Mouse (Mus musculus) layer of hippocampus, adult 9-10 months (tissue): ENCODE measurements around the gene Usp46.
"Not testable (repeated sequence)": the region's sequence is repeated elsewhere in the genome, so short reads cannot be mapped to it uniquely, and the experiment has no call there.

ENCODE experiments used
- DNase-seq: peaks from one replicate; pipeline ENCODE4 v3.0.0; 2022; ENCODE audit warnings: low spot score

Gene Usp46

DNA sequence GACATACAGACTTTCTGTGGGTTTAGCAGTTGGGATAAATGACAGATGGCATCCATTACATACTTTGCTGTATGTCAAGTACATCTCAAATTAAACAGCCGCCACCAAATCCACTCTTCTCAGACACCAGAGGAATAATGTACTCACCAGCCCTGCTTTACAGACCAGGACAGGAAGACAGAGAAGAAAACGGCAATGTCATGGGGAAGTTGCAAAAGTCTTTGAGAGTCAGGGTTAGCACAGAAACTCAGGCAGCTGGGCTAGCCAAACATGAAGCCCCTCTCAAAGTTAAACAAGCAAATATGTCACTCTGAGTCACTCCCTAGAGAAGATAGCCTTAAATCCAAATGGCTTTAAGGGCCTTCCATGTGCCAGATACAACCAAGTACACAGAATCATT is 40.0 kb downstream of the Usp46 start:
- DNase-seq: no peak

DNA sequence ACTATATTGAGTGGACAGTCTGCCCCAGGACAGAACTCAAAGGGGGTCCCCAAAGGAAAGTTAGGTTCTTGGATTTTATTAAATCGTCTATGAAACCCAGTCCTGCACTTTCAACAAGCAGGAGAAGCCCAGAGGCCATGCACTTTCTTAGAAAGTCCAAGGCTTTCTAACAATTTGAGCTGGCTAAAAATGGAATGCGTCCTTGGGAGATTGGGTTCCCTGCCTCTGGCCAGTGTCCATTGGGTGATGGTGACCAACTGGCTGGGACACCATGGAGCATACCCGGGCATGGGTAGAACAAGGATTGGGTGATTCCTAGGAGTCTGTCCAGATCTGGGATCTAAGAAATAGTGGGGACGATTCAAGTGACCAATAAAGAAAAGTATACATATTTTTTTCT is 47.7 kb downstream of the Usp46 start:
- no peak for DNase-seq

DNA sequence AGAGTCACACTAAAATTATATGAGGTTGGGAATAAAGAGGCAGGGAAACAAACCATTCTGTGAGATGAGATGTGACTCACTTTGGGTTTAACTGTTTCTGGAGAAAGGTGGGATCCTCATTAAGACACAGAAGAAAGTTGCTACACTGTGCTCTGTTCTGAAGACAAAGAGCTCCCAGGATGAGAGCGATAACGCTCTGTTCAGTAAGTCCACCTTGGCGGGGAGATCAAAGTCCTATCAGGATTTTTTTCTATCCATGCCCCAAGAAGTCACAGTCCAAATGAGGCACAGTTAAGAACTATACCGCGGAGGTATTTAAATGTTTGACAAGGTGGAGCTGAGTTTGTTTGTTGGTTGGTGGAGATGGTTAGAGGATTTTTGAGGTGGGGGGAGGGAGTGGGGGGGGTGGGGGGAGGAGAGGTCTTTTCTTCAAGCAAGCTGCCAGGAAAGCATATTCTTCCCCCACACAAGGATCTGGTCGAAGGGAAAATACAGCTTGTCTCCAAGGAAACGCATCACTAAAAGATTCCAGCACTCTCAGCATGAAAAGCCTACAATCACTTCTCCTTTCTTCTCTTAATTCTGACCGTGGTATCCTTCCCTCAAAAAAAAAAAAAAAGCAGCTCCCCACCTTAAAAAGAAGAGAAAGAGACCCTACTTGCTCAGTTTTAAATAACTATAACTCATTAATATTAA is 49.2 kb downstream of the Usp46 start:
- DNase-seq: no peak

DNA sequence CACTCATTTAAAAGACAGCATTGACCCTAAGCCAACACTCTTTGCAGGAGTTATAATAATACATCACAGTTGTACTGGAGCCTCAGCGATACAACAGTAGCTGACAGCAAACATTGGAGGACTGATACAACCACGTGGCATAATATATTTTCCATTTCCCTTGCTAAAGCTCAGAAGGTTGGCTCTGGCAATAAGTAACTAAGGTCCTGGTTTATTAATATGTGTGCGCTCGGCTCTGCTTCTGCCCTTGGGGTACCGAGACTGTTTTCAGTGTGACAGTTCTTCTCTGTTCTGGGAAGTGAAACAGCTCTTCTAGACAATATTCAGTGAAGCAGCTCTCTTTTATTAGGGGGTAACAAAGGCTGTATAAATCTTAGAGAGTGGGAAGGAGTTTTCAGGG is 50.7 kb downstream of the Usp46 start:
- no peak for DNase-seq

DNA sequence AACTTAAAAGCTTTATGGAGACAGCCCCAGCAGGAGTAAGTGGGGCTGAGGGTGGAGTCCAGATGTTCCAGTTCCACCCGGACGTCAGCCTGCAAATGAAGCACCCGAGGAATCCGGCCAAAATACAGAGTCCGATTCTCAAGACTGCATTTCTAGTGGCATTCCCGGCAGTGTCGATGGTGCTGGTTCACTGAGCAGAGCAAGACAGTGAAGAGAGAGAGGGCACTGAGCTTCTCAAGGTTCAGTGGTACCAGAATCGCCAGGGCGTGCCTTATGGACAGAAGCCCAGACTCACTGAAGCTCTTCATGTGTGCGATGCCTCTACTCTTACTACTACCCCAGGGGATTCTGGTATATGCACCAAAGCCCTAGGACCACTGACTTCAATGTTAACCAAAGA is 56.6 kb downstream of the Usp46 start:
- no peak for DNase-seq

DNA sequence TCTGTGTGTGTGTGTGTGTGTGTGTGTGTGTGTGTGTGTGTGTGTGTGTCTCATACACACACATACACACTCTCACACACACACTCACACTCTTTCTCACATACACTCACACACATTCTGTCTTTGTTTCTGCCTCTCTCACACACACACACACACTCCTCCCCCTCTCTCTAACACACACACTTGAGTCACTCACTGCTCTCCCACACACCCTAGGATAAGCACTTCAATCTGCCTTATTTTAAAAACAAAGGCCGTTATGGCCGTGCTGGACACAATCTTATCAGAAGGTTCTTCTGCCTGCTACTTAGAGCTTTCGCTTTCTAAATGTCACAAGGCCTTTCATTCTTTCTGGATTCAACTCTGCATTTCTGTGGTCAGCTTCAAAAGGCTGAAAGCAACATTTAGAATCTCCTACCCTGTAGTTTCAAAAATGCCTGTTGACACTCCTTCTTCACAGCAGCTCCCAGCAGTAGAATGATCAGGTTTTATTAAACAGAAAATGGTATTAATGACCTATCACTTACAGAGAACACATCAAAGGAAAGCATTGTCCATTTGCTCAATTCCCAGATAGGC is 60.6 kb downstream of the Usp46 start:
- no peak for DNase-seq

DNA sequence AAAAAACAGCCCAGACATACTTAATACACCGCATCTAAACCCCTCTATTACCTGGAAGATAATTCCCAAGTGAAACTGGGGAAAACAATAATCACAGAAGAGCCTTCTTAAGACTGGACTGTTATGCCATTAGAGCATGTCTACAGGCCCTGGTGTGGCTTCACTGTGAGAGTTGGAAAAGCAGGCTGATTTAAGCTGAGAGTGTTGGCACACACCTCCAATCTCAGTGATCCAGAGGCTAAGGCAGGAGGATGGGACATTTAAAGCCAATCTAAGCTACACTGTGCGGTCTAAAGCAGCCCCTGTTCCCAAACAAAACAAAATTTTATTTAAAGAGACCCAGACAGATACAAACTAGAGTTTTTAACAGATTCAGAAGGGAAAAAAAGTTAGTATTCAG is 62.3 kb downstream of the Usp46 start:
- DNase-seq: no peak

DNA sequence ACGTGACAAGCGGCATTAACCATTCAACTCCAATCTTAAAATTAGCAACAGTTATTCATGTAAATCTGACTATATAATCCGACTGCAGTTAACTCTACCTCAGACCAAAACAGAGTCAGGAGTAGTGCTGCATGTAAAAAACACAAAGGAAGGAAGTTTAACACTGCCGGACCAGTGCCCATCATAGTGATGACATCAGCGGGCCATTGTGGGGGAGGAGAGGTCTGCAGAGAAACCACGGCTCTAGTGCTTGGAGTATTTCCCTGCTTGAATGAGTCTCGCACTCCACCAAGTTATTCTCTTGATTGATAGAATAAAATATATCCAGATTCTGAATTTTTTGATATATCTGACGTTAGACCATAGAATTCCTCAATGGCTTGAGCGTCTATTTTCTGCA is 66.5 kb downstream of the Usp46 start:
- DNase-seq: no peak

DNA sequence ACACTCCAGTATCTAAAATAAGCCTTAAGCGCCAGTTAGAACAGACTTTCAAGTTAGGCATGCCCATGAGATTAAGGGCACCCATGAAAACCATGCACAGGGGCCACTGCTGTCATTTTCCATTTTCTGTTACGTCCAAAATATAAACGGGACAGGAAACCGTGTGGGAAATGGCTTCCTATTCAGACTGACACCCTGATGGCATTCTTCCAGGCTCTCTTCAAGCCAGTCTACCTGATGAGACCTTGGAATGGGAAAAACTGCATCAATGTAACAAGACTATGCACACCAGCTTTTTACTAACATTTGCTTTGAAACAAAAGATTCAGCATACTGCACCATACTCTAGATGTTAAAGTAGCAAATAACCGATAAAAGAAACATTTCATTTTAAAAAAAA is 69.3 kb downstream of the Usp46 start:
- no peak for DNase-seq

DNA sequence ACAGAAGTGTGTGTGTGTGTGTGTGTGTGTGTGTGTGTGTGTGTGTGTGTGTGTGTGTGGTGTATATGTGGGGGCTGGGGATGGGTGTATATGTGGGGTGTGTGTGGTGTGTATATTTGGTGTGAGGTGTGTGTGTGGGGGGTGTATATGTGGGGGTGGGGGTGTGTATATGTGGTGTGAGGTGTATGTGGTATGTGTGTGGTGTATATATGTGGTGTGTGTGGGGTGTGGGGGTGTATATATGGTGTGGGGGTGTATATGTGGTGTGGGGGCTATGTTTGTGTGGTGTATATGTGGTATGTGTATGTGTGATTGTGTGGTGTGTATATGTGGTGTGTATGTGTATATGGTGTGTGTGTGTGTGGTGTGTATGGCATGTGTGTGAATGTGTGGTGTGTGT is 73.4 kb downstream of the Usp46 start:
- DNase-seq: no peak

DNA sequence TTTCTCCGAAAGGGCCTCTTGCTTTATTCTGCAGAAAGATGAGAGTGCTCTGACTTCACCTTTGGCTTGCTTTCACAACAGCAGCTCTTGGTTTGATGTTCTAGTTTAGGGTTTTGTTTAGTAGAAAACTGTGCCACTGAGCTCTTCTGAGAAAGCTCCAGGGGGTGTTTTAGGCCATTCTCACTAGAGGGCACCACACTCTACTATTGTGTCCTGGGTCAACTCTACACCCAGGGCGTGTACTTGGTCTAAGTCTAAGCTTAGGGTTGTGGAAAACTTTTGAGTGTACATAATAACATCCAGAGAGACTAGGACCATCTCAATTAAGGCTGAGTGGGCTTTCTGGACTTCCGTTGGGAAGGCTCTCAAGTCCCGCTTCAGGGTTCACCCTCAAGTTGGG is 74.7 kb downstream of the Usp46 start:
- no peak for DNase-seq

DNA sequence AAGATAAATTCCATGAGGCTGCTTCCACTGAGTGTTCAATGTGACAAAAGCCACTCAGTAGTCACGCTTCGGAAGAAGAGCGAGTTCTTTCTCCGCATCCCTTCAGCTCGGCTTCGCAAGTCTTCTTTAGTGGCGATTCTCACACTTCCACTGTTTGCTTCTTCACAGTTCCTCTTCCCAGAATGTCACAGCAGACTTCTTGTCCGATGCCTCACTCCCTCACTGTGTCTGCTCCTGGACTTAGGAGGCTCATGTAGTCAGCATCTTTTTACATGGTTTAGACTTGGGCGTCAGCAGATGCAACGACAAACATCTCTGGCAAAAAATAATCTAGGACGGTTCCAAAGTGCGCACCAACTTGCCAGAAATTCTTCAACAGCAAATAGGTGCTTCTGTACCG is 75.9 kb downstream of the Usp46 start:
- DNase-seq: no peak

DNA sequence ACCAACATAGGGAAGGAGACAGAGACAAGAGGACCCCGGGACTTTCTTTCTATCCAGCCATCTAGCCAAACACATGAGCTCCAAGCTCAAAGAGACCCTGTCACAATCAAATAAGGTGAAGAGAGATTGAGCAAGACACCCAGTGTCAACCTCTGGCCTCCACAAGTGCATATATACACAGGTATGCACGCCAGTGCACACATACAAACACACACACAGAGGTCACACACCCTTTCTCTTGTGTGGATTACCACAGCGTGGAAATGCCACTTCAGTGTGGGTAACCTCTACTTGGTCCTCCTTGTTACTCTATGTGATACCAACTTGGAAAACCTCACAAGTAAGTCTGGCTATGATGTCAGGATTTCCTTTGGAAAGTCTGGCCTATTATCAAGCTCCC is 78.7 kb downstream of the Usp46 start:
- DNase-seq: no peak

DNA sequence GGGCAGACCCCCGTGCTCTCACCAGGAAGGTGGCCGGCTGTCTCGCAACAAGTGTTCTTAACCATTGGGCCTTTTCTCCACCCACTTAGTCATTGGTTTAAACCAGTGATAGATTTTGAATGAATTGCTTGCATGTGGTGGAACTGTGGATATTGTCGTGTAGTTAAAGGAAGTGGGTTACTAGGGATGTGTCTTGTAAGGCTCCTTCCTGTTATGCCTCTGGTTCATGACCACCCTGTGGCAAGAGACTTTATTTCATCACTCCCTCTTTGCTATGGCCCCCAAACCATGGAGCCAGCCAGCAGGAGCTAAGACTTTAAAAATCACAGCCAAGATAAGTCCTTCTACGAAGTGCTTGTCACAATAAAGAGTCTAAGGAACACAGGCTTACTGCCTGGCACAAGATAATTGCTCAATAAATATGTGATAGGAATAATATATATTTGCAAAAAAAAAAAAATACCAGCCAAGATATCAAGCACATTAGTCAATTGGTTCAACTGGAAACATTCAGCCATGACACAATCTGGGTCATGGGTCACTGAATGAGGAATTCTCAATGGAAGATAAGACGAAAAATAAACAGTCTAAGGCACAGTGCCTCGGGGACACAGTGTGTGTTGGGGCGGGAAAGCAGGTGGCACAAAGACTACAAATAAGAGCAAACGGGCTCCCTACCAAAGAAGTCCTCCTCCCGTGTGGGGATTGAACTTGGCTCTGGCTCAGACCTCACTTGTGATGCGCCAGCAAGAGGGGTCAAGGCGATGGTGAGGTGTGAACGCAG is 80.3 kb downstream of the Usp46 start:
- DNase-seq: no peak

DNA sequence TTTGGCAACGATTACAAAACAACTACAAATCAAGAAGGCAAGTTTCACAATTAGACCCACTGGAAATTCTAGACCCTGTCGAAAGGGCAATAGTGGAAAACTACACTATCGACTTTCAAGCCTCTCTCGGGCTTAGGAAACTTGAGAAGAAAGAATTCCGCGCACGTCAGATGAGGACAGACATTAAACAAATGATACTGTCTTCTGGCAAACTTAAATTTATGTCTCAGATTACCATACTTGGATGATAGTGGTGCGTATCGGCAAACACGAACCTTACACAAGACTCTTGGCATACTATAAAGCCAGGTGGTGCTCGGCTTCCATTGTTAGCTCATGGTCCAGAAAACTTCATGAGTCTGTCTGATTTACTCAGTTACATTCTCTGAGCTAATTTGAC is 90.8 kb downstream of the Usp46 start:
- no peak for DNase-seq

DNA sequence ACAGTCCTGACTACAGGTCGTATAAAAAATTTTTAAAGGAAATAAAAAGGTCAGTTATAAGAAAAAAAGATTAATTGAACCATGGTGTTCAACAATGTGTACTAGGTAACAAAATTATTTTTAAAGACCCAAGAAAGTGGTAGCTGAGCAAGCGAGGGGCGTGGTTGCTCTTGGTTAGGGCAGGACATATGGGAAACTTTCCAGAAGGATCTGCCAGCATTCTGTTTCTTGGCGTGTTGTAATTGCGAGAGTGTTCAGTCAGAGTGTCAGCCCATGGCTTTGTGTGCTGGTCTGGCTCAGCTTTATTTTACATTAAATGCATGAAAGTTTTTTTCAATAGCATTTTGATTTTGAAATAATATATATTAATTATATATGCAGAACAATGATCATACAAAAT is 96.5 kb downstream of the Usp46 start:
- DNase-seq: no peak

DNA sequence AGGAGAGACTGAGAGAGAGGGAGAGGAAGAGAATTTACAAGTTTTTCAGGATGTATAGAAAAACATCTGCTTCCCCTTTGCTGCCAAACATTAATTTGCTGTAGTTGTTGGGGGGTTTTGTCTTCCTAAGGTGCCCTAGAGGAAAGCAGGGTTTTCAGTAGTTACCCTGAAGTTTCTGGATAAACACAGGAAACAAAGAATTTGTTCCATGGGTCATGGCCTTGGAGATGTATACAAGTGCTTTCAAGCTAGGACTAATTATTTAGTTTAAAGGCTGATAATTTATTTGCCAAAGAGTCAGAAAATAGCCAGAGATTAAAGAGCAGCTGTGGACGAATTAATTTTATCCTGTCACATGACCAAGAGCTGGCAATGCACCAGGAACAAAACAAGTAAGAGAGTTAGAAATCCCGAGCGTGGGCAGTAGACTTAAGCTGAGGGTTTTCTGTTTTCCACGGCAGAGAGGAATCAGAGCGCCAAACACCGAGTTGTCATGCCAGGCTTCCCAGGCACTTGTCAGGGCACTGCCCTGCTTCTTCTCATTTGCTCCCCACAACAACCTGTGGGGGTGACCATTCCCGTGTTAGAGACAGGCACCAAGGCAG is 98.1 kb downstream of the Usp46 start:
- no peak for DNase-seq

DNA sequence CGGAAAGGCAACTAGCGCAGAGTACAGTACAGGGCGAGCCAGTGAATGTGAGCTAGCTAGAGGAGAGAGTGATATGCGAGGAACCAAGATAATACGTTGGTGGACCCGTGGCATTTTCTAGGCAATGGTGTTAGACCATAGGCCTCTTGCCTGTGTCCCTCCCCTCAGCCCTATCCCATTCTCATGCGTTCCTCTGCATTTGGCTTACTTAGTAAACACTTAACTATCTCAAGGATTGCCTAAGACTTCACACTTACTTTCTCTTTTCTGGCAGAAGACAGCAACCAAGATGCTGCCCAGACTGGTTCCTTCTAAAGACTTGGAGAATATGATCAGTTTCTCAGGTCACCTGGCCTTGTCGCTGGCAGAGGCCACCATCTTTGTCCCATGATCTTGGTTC is 98.9 kb downstream of the Usp46 start:
- no peak for DNase-seq

DNA sequence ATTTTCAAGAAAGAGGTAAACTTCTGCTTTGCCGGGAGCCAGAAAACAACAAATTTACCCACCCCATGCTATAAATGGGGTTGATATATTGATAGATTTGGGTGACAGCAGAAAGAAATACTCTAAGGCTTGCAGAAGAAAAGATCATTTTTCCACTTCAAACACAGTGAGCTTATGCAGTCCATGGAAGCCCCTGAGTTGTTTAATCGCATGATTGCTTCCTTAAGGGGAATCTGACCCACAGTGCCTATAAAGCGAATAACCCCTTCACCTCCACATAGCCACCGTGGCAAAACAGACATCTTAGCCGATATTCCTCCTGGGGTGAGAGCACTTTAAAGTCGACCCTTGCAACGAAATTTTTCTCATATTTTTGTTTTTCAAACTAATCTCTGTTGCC is 108.5 kb downstream of the Usp46 start:
- no peak for DNase-seq

DNA sequence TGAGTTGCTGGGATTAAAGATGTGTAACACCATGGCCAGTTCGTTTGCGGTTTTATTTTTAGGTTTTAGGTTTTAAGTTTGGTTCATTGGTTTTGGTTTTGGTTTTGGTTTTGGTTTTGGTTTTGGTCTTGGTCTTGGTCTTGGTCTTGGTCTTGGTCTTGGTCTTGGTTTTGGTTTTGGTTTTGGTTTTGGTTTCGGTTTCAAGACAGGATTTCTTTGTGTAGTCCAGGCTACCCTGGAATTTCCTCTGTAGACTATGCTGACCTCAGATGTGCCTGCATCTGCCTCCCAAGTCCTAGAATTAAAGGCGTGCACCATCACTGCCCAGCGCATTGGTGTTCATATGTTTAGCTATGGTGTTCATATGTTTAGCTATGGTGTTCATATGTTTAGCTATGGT is 109.6 kb downstream of the Usp46 start:
- not testable (repeated sequence) for DNase-seq

DNA sequence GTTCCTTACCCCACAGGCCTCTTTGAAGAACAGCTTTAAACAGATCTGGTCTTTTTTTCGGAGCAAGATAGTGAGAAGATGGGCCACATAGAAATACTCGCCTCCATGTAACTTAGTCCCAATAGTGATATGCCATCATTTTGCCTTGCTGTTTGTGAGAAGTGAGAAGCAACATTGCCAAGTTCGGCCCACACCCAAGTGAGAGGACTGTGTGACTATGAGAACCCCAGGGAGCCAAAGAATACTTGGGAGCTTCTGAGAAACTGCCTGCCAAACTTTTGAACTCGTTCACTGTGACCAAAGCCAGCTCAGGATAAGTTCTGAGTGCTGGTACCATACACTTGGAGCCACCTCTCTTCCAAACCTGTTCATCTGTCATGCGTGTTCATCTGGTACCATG is 110.1 kb downstream of the Usp46 start:
- DNase-seq: no peak

DNA sequence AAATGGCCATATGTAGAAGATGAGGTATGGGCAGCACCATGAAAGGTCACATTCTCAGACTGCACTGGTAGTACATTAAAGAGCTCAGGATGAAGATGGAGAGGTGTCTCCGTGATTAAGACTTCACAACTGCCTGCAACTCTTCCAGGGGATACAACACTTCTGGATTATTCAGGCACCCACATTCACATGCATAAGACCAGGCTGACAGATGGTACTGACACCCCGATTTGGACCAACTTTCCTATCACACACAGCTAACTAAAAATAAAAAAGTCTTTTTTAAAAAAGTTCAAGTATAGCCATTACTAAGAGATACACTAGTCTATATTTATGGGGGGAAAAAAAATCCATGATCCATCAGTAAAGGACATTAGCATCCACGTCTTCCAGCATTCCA is 112.5 kb downstream of the Usp46 start:
- DNase-seq: no peak

DNA sequence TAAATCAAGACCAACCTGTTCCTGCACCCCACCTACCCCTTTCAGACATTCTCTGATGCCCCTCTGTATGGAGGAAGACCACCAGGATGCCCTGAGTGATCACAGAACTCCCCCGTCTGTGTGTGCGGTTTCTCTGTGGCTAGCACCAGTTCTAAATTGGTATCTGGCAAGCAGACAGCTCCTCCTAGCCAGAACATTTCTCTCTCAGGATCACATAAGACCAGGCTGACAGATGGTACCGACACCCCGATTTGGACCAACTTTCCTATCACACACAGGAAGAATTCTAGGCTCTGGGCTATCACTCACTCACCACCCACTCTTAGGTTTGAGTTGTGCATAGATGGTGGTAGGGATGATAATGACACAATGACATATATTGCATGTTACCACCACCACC is 113.2 kb downstream of the Usp46 start:
- no peak for DNase-seq
